In the genomic region with DNA sequence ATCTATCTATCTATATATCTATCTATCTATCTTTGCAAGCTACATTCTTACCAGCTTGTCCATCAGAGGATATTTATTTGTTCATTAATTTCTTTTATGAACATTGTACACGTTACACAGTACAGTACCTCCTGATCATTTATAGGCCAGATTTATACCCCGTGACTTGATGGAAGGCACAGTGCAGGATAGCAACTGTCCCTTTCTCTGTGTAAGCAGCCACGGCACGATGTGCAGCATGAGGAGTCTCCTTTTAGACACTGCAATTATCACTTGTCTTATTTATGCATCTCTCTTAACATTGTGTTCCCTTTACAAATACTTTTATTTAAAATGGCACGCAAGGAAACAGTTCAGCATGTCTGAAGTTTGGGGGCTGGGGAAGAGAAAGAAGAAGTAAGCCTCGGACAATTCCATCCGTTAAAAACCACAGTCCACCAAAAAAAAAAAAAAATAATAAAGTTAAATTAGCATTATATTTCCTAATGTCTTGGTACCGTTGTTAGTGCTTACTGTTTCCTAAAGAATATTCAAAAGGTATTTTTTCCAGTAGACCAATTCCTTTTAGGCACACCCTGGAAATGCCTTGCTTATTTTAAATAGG, we compare ENCODE assay signal across 13 mouse cellular contexts.
"Had no signal": no experiment of that assay in that cellular context is flagged by ENCODE, and none has a peak within 500 bp of the region (broad histone marks: within the 10 kb centered on the region; RNA-seq: fewer than 3 reads in every experiment).

No protein-coding gene starts in this region.

- H3K9me3 ChIP-seq: kidney, embryonic 15.5 days; limb, embryonic 13.5 days; midbrain, embryonic 15.5 days; neural tube, embryonic 13.5 days had no signal

- H3K27me3 ChIP-seq: kidney, embryonic 15.5 days; megakaryocyte, embryonic 14.5 days; midbrain, embryonic 15.5 days; neural tube, embryonic 13.5 days had no signal

- H3K9ac ChIP-seq: kidney, embryonic 15.5 days; limb, embryonic 13.5 days; liver, embryonic 14.5 days; midbrain, embryonic 15.5 days; neural tube, embryonic 13.5 days had no signal

- DNase-seq: kidney, adult 2 months; kidney, postnatal 14 days; lung, adult 18-20 months; lung, postnatal 36 days; right cerebral cortex, postnatal 14 days; thymus, postnatal 4 days had no signal

- H3K4me2 ChIP-seq: kidney, embryonic 15.5 days; limb, embryonic 13.5 days; midbrain, embryonic 11.5 days; midbrain, embryonic 15.5 days; neural tube, embryonic 13.5 days had no signal

- H3K27ac ChIP-seq: kidney, embryonic 15.5 days; limb, embryonic 13.5 days; liver, embryonic 14.5 days; midbrain, embryonic 15.5 days; neural tube, embryonic 13.5 days had no signal

- H3K36me3 ChIP-seq: kidney, embryonic 15.5 days; limb, embryonic 13.5 days; midbrain, embryonic 15.5 days; neural tube, embryonic 13.5 days had no signal

- ATAC-seq: midbrain, embryonic 15.5 days had no signal

- H3K4me1 ChIP-seq: kidney, embryonic 15.5 days; megakaryocyte, embryonic 14.5 days; midbrain, embryonic 15.5 days; neural tube, embryonic 13.5 days had no signal

- H3K4me3 ChIP-seq: kidney, embryonic 15.5 days; limb, embryonic 13.5 days; megakaryocyte, embryonic 14.5 days; midbrain, embryonic 15.5 days; neural tube, embryonic 13.5 days had no signal
